Mouse (Mus musculus): ENCODE measurements around the gene Aspa.

Aspa gene

DNA sequence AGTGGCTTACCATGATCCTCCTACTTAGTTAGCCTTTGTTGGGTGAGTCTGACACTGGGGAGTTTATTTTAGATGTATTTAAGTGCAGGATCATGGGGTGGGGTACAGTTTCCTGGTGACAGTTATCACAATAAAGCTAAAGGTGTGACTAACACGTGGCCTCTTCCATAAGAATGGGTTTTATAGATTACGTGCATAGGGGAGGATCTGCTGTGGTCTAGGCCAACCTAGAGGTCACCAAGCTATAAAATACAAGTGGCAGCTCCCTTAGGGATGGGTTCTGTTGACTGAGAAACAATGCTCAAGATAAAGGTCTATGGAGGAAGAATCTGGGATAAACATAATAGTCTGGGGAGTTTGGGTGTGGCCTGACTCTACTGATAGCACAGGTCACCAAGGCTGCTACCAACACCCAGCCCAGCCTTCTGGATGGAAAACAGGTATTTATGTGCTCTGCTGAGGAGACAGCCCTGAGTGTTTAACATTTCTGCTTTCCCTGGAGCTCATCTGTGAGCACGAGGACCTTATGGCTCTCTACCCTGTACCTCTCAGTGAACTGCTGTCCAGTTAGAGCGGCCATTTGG lies 71.9 kb downstream of the Aspa start:
- CTCF ChIA-PET, result no interaction called here
